Mouse (Mus musculus) spleen, adult 2 months (tissue): ENCODE measurements around the gene Utp11.

ENCODE experiments used
- CTCF ChIP-seq: fragments of 200-500 bp; IDR thresholded peaks from 2 replicates; pipeline ENCODE4 v1.5.1; 2011; ENCODE audit warnings: mild to moderate bottlenecking, inconsistent platforms; ENCODE audit not compliant: insufficient read depth, insufficient read length, insufficient replicate concordance; ENCODE audit errors: extremely low read depth
- POLR2A ChIP-seq: fragments of 200-500 bp; IDR thresholded peaks from 2 replicates; pipeline ENCODE4 v1.6.1; 2011; ENCODE audit warnings: low read depth, low read length, inconsistent platforms

- TF ChIP-seq CTCF (no peak), POLR2A (no peak)
Measured at GRCm38 (mm10) chr4:124670232-124670631, 23.2 kb downstream of the Utp11 start.
